Mouse (Mus musculus): Measurements from ENCODE around the gene Apof.
"Not testable (repeated sequence)": the region's sequence is repeated elsewhere in the genome, so short reads cannot be mapped to it uniquely, and the experiment has no call there.

Gene Apof

GRCm38 (mm10) chr10:128259946-128260345 lies 8.5 kb upstream of the Apof start:
- no peak for DNase-seq

GRCm38 (mm10) chr10:128260376-128260775 lies 8.1 kb upstream of the Apof start:
- DNase-seq = not testable (repeated sequence)

DNA sequence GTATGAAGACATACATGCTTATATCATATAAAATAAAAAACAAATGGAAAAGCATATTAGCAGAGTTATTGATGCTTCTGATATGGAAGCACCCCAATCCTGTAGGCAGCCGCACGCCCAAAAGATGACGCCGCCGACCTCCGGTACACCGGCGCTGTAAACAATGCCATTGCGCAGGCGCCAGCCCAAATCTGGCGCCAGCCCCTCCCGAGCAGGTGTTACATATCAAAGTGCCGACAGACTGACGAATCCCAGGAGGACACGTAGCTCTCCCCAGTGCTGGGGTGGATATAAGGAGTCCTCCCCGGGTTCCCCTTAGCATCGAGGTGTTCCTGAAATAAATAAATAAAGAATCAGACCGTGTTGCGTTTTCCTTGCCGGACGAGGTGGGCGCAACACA lies 6.2 kb upstream of the Apof start:
- DNase-seq = no peak

GRCm38 (mm10) chr10:128263393-128264310 lies 4.8 kb upstream of the Apof start:
- DNase-seq = no peak

GRCm38 (mm10) chr10:128269206-128269910 lies 887 bp downstream of the Apof start:
- DNase-seq = no peak

- DNase-seq = peak; percentile 98
Measured at GRCm38 (mm10) chr10:128270287-128270841, 1.9 kb downstream of the Apof start, which contains the start of gene Stat2. Gene Stat2 (plus strand): TSS chr10:128270559.

DNA sequence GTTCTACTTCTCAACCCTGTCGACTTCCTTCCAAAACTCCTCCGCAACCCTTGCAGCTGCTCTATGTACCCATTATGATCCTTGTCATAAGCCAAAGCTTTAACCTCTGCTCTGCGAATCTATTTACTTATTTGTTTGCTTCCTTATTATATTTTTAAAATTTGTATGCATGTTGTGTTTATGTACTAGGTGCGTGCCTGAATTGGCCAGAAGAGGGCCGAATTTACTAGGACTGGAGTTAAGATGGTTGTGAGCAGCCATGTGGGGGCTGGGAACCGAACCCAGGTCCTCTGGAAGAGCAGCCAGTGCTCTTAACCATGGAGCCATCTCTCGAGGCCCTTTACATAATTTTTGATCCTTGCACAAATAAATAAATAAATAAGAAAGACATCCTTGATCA lies 2.4 kb downstream of the Apof start:
- DNase-seq = no peak

DNA sequence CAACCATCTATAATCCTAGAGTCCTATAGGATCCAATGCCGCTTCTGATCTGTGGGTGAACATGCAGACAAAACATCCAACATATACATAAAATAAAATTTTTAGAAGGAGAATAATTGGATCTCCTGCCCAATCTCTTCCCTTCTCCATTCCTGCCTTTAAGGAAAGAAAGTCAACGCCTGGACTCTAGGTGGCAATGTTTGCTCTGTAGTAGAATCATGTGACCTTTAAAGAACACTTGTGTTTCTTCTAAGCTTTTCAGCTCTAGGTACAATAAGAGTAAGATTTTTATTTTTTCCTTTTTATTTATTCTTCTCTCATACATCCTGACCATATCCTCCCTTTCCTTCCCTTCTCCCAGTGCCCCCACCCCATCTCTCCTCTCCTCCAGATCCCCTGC lies 3.4 kb downstream of the Apof start:
- DNase-seq = no peak

DNA sequence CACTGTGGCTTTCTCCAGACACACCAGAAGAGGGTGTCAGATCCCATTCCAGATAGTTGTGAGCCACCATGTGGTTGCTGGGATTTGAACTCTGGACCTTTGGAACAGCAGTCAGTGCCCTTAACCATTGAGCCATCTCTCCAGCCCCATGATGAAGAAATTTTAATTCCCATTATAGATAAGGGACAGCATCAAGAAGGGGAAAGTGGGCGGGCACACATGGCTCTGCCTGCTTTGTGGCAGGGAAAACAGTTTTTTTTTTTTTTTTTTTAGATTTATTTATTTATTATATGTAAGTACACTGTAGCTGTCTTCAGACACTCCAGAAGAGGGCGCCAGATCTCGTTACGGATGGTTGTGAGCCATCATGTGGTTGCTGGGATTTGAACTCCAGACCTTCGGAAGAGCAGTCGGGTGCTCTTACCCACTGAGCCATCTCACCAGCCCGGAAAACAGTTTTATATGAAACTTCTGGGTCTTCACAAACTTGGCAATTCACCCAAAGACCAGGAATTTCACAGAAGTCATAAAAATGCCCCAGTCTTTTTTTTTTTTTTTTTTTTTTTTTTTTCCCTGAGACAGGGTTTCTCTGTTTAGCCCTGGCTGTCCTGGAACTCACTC lies 4.5 kb downstream of the Apof start:
- not testable (repeated sequence) for DNase-seq

GRCm38 (mm10) chr10:128275374-128275773 lies 6.9 kb downstream of the Apof start:
- DNase-seq = not testable (repeated sequence)

DNA sequence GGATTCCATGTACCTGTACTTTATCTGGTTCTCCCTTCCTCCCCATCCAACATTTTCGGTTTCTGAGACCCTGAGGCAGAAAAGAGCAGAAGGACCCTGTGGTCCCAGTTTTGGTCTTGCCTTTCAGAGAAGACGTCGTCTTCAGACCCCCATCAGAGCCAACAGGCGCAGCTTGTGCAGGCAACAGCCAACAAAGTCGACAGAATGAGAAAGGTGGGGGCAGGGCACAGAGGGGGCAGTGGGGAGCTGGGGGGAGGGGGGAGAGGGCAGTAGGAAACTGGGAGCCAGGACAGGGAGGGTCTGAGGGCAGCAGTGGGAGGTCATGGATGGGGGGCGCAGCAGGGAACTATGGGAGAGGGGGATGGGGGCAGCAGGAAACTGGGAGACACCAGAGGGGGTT lies 9.7 kb downstream of the Apof start:
- no peak for DNase-seq

DNA sequence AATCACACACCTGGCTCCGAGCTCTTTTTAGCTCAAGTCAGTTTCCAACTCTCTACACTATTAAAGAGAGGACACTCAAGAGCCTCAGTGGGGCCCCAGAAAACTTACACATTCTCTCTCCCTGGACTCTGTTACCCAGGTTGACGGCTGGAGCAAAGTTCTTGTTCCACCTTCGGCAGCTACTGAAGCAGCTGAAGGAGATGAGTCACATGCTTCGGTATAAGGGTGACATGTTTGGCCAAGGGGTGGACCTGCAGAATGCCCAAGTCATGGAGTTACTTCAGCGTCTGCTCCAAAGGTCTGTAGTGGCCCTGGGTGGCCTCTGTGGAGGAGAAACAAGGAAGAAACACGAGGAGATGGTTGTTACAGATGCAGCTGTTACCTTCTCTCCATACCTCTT lies 12.5 kb downstream of the Apof start:
- DNase-seq = no peak

GRCm38 (mm10) chr10:128281682-128282081 lies 13.2 kb downstream of the Apof start:
- no peak for DNase-seq

GRCm38 (mm10) chr10:128282886-128283450 lies 14.5 kb downstream of the Apof start:
- no peak for DNase-seq

GRCm38 (mm10) chr10:128283604-128284579 lies 15.4 kb downstream of the Apof start:
- peak; percentile 72 for DNase-seq

GRCm38 (mm10) chr10:128290594-128290993 lies 22.1 kb downstream of the Apof start:
- not testable (repeated sequence) for DNase-seq

GRCm38 (mm10) chr10:128296370-128297090 lies 28.1 kb downstream of the Apof start:
- no peak for DNase-seq

GRCm38 (mm10) chr10:128297221-128297620 lies 28.8 kb downstream of the Apof start:
- no peak for DNase-seq

- DNase-seq = peak; percentile 36
Measured at GRCm38 (mm10) chr10:128297622-128298021, 29.2 kb downstream of the Apof start.

DNA sequence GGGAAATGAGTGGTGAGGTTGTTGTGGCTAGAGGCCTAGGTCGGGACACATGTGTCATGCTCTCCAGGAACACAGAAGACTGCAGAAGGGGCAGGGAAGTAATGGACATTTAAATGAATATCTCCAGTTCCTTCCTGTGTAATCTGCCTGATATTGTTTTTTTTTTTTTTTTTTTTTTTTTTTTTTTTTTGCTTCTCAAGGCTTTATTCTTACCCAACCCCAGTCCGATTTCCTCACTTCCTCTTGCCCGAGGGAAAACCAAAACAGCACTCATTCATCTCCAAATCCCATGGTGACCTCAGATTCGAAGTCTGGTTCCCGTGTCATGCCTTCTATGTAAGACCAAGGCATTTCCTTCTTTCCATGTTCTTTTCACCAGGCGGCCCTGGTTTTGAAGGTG lies 29.8 kb downstream of the Apof start:
- no peak for DNase-seq

- no peak for DNase-seq
Measured at GRCm38 (mm10) chr10:128298702-128299171, 30.3 kb downstream of the Apof start, which contains the start of gene Il23a. Gene Il23a (minus strand): TSS chr10:128298752.
